Mouse (Mus musculus): Measurements from ENCODE around the gene 4931406P16Rik. TPM values are rescaled to one million over a fixed set of nuclear protein-coding genes. Genes with fewer than 3 reads are reported as not detected.
"Not testable (repeated sequence)": the region's sequence is repeated elsewhere in the genome, so short reads cannot be mapped to it uniquely, and the experiment has no call there.

Gene 4931406P16Rik
- total RNA-seq, 2 experiments from 2014 or later: 51.2 to 64.1 TPM

DNA sequence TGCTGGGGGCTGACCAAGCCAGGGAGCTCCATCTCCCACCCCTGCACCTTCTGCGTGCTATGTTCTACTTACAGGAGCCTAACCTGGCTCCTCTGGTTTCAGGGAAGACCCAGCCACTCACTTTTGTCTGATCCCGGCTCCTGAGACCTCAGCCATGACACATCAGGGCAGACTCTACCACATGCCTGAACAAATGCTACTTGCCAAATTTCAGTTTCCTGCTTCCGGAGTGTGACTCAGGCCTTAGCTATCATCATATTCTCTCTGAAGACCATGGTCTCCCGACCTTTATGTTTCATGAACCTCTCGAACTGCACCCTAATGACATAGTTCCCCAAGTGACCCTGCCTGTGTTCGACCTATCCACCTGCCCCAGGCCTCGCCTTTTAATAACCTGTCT, 100.1 kb downstream of the 4931406P16Rik start:
- DNase-seq: no peak

DNA sequence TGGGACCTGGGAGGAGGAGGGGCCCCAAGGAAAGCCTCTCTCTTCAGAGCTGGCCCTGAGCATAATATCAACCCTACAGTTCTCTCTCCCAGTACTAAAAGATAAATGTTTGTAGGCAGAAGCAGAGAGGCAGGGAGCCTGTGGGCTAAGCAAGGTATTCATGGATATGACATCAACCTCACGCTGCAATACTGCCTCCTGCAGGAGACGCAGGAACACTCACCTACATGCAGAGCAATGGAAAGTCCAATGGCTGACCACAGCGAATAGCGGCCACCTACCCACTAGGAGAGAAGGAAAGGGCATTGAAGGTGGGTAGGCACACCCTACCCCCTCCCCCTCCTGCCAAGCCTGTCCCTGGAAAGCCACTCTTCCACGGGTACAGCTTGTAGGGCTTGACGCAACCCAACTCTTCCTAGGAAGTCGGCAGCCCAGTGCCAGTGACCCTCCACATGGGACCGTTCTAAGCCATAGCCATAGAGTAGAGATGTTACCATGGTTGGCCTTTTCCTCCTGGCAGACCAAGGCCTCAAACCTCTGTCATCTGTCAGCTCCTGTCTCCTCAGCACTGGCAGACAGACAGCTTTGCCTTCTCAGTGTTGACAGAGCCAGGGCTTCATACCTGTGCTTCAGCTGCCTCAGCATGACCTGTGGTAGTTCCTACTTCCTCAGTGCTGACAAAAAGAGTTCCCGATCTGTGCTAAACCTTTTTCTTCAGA, 105.2 kb downstream of the 4931406P16Rik start:
- no peak for DNase-seq

DNA sequence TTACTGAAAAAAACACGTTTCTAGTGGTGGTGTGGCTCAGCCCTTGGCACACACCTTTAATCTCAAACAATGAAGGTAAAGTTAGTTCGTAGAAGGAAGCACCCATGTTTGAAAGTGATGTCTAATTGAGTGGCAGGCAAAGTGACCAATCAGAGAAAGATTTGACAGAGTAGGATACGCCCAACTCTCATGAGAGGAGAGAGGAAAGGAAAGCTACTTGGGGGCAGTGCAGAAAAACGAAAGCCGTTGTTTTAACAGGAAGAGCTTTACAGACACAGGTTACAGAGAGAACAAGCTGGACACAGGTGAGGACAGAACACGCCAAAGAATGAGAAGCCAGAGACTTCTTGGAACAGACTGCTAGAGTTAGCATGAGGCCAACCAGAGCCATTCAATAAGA, 107.0 kb downstream of the 4931406P16Rik start:
- no peak for DNase-seq

DNA sequence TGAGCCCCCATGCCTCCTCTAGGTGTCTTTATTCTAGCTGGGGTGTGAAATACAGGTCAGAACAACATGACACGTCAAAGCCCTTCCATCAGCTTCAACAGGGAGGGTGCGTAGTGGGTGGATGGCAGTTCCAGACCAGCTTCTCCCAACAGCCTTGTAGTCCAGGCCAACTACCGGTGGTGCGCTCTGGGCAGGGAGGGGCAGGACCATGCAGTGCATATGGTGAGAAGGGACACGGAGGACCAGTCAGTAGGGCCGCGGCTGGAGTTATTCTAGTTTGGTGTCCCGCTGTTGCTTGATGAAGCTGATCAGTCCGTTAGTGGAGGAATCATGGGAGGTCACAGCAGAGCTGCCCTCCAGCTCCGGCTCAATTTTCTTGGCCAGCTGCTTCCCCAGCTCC, 111.2 kb downstream of the 4931406P16Rik start:
- not testable (repeated sequence) for DNase-seq

DNA sequence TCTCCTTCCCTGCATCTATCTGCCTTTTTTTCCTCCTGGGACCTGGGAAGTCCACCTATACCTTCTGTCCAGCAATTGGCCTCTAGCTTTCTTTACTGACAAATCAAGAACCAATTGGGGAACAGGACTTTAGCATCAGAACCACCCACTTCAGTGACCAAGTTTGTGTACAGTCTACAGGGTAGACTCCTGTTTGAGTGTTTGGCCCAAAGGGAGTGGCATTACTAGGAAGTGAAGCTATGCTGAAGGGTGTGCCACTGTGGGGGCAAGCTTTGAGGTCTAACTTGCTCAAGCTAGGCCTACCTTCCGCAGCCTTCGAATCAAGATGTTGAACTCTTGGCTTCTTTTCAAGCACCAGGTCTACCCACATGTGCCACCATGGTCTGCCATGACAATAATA, 112.5 kb downstream of the 4931406P16Rik start:
- no peak for DNase-seq

DNA sequence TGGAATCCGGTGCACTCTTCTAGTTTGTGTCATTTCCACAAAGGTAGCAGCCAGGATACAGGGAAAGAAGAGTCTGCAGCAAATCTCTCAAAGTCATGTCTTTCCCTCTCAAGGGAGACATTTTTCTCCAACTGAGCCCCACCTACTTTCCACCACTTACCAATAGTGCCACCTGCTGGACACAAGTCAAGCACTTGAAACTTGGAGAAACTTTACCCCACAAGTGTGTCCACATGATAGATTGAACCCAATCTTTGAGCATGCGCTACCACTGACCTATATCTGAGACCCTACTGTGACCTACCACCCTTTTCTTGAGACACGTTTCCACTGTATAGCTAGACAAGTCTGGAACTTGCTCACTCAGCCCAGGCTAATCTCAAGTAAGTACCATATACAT, 115.0 kb downstream of the 4931406P16Rik start:
- no peak for DNase-seq

DNA sequence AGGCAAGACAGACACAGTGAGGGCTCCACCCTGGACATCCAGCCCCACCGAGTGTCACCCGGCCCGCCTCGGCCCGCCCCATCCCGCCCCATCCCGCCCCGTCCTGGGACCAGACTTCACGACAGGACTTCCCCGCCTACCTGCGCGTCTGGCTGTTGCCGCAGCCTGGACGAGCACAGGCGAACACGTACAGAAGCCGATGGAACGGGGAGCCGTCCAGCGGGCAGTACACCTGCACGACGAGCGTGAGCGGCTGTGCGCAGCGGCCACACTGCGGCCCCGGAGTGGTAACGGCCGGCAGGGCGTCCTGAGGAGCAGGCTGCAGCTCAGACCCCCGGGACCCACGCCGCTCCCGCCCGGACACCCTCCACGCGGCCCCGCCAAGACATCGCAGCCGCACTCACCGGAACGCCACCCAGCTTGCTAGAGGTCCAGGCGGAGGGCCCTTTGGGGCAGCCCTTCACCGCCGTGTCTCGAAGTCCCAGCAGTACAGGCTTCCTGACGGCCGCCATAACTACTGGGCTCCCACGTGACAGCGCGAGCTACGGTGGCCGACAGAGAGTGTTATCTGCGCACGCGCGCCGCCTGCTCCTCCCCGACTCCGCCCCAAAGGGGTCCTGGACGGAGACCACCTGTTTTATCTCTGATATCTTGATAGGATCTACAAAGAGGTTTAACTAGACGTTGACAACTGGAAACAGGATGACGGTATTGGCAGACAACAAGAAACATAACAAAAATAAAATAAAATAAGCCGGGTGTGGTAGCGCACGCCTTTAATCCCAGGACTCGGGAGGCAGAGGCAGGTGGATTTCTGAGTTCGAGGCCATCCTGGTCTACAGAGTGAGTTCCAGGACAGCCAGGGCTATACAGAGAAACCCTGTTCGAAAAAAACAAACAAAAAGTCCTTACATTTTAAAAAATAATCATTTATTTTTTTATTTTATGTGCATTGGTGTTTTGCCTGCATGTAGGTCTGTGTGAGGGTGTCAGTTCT, 116.9 kb downstream of the 4931406P16Rik start, which contains the start of gene Pdcd2l:
TSS of gene Pdcd2l (minus strand) at position 530 of the 997 bp plus-strand sequence.
- peak; percentile 95 for DNase-seq

DNA sequence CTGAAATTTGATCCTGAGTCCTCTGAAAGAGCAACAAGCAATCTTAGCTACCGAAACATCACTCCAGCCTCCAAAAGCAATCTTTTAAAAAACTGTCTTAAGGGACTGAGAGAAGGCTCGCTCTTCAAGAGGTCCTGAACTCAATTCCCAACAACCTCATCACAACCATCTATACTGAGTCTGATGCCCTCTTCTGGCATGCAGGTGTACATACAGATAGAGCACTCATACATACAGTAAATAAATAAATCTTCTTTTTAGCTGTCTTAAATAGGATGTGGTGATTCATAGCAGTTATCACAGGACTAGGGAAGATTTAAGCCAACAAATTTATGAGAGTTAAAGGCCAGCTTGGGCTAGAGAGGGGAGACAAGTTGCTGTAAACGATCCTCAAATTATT, 117.7 kb downstream of the 4931406P16Rik start:
- no peak for DNase-seq

DNA sequence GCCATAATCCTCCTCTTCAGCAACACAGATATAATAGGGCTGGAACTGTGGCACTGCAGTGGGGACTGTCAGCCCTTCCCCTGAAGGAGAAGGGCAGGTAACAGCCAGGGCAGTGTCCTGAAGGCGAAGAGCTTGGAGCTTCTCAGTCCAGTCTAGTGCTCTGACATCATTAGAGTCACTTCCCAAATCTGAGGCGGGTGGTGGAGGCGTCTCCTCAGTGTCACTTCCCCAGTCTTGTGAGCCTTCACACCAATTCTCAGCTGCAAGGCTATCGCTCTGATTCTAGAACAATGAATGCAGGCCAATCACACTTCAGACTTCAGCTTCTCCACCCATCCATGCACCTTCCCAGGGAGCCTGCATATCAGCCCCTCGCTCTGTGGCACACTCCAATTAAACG, 120.5 kb downstream of the 4931406P16Rik start:
- no peak for DNase-seq

DNA sequence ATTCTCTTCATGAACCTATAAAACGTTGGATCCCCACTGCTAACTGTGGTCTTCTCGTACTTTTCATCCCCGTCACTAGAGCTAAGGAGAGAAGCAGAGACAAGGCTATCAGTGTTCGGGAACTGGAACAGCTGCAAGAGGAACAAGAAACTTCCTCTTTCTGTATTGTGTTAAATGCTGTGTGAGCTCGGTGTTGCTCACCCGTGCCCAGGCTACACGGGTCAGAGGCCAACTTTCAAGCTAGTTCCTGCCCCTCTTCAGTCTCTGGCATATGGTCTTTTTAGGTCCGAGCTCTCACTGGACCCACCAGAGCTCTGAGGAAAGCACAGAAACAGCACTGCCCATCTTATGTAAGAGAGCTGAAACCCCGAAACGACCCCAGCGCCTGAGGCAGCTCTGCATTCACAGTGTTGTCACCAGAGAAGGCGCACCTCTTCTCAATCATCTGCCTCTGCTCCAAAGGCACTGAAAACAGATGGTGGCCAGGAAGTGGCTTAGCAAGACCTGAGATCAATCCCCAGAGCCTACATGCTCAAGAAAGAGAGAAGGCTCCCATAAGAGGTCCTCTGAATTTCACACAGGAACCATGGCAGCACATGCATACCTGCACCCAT, 123.9 kb downstream of the 4931406P16Rik start:
- DNase-seq: no peak

Other genes starting within 250 kb of the 4931406P16Rik start
- gene Scgb1b30, start 218.1 kb downstream of the 4931406P16Rik start, total RNA-seq (2021): not detected
- 10 to 100 TPM; 10.5 to 15.2 TPM for gene Wtip, start 180.3 kb downstream of the 4931406P16Rik start, total RNA-seq (2021)
- gene Uba2, start 144.0 kb downstream of the 4931406P16Rik start, total RNA-seq (2021): 10 to 100 TPM; 47.2 to 55.3 TPM
- gene Pdcd2l, start 116.9 kb downstream of the 4931406P16Rik start, total RNA-seq (2021): 10 to 100 TPM; 19.5 to 23.2 TPM
- 100 to 1,000 TPM; 954 to 962 TPM for gene Gpi1, start 83.2 kb downstream of the 4931406P16Rik start, total RNA-seq (2021)
- gene Gm6096, start 62.5 kb downstream of the 4931406P16Rik start, total RNA-seq (2021): not detected
- 10 to 100 TPM; 77.2 to 84.3 TPM for gene Lsm14a, start 79.8 kb upstream of the 4931406P16Rik start, total RNA-seq (2021)

Data from gastrocnemius, postnatal 10 days (tissue).